Mouse (Mus musculus): ENCODE data around the gene Tmem63b. TPM values are rescaled to one million over a fixed set of nuclear protein-coding genes. Genes with fewer than 3 reads are reported as not detected.

Tmem63b gene
- 13.0 TPM for polyA plus RNA-seq (2017; shearing (Covaris generic))

GRCm38 (mm10) chr17:45686716-45687115 lies at the start of gene Tmem63b:
Tmem63b (minus strand) TSS chr17:45686905.

GRCm38 (mm10) chr17:45733735-45734301 lies 47.1 kb upstream of the Tmem63b start, which contains the start of gene 1600014C23Rik:
1600014C23Rik (minus strand) TSS chr17:45733844.

GRCm38 (mm10) chr17:45686093-45686619 lies 549 bp downstream of the Tmem63b start, which contains the start of gene Mrpl14:
Mrpl14 (plus strand) TSS chr17:45686322.

GRCm38 (mm10) chr17:45659225-45659624 lies 27.5 kb downstream of the Tmem63b start, which contains the start of gene Capn11:
Capn11 (minus strand) TSS chr17:45659325.

Other genes with a start within 250 kb of the Tmem63b start
- gene Spats1, start 211.5 kb downstream of the Tmem63b start, polyA plus RNA-seq (2017; shearing (Covaris generic)) = 0.62 TPM
- gene Aars2, start 180.1 kb downstream of the Tmem63b start, polyA plus RNA-seq (2017; shearing (Covaris generic)) = 14.7 TPM
- not detected for gene Tcte1, start 163.5 kb downstream of the Tmem63b start, polyA plus RNA-seq (2017; shearing (Covaris generic))
- 0.05 TPM for gene Tmem151b, start 137.2 kb downstream of the Tmem63b start, polyA plus RNA-seq (2017; shearing (Covaris generic))
- gene Nfkbie, start 131.2 kb downstream of the Tmem63b start, polyA plus RNA-seq (2017; shearing (Covaris generic)) = 64.8 TPM
- gene Slc35b2, start 123.0 kb downstream of the Tmem63b start, polyA plus RNA-seq (2017; shearing (Covaris generic)) = 59.6 TPM
- 678 TPM for gene Hsp90ab1, start 113.6 kb downstream of the Tmem63b start, polyA plus RNA-seq (2017; shearing (Covaris generic))
- gene Slc29a1, start 87.3 kb downstream of the Tmem63b start, polyA plus RNA-seq (2017; shearing (Covaris generic)) = 128 TPM
- not detected for gene Mymx, start 84.8 kb downstream of the Tmem63b start, polyA plus RNA-seq (2017; shearing (Covaris generic))
- not detected for gene Capn11, start 27.6 kb downstream of the Tmem63b start, polyA plus RNA-seq (2017; shearing (Covaris generic))
- 68.3 TPM for gene Mrpl14, start 583 bp downstream of the Tmem63b start, polyA plus RNA-seq (2017; shearing (Covaris generic))
- gene 1600014C23Rik, start 46.9 kb upstream of the Tmem63b start, polyA plus RNA-seq (2017; shearing (Covaris generic)) = not detected